ENCODE assay signal across 24 mouse cellular contexts in genomic region chr1:152140175-152140574, GRCm38 (mm10). TPM values are rescaled to one million over a fixed set of nuclear protein-coding genes. Genes with fewer than 3 reads are reported as not detected.
DNase-seq lines count a peak whose midpoint lies in the region; ATAC-seq and TF ChIP-seq lines count a peak whose summit lies in the region.
"Had no signal": no experiment of that assay in that cellular context is flagged by ENCODE, and none has a peak within 500 bp of the region (broad histone marks: within the 10 kb centered on the region; RNA-seq: fewer than 3 reads in every experiment).

No protein-coding gene starts in this region.

- no peak for TF ChIP-seq CTCF in liver, adult 2 months (IDR thresholded peaks at IDR 0.05; ENCODE audit: low read depth, low read length)

- H3K4me1 ChIP-seq in heart, embryonic 10.5 days = no peaks in the 10 kb centered on the region
- no peaks in the 10 kb centered on the region for H3K4me1 ChIP-seq in liver, adult 2 months (ENCODE audit: control insufficient read depth, insufficient read depth, low read length)
- H3K4me1 ChIP-seq: embryonic facial prominence, embryonic 13.5 days; forebrain, embryonic 12.5 days; liver, embryonic 12.5 days had no signal

- no peak for TF ChIP-seq POLR2A in liver, adult 2 months (IDR thresholded peaks at IDR 0.05; ENCODE audit: extremely low read depth, insufficient read depth, low read length)

- H3K36me3 ChIP-seq in heart, embryonic 10.5 days = 0 out of 2 replicates have a peak, but pooled peaks cover 2% of the 10 kb centered on the region
- no peaks in the 10 kb centered on the region for H3K36me3 ChIP-seq in liver, adult 2 months (ENCODE audit: control insufficient read depth, insufficient read depth, low read length)
- H3K36me3 ChIP-seq: embryonic facial prominence, embryonic 13.5 days; forebrain, embryonic 12.5 days; heart, embryonic 15.5 days; liver, embryonic 12.5 days had no signal

- H3K27ac ChIP-seq in heart, embryonic 10.5 days = no peak overlapping the region
- H3K27ac ChIP-seq in liver, adult 2 months (replicated peaks; ENCODE audit: insufficient read depth, low read depth, low read length) = no peak overlapping the region
- H3K27ac ChIP-seq: embryonic facial prominence, embryonic 13.5 days; forebrain, embryonic 12.5 days; heart, embryonic 15.5 days; hindbrain, postnatal 0 days; layer of hippocampus, adult 2 months; liver, embryonic 12.5 days had no signal

- WGBS in heart, embryonic 10.5 days = 32% methylated on average over 5 of the region's 5 CpGs
- WGBS in liver, adult 2 months = 76% methylated on average over 5 of the region's 5 CpGs

- H3K4me3 ChIP-seq in heart, embryonic 10.5 days = no peak overlapping the region
- no peak overlapping the region for H3K4me3 ChIP-seq in liver, adult 2 months (ENCODE audit: insufficient read depth, low read depth, low read length)
- H3K4me3 ChIP-seq: embryonic facial prominence, embryonic 13.5 days; erythroblast, embryonic 14.5 days; forebrain, embryonic 12.5 days; heart, embryonic 15.5 days; layer of hippocampus, adult 2 months; liver, embryonic 12.5 days had no signal

- peak; percentile 49 for DNase-seq in gastrocnemius, adult 18-20 months (ENCODE audit: low spot score)
- no peak for DNase-seq in gastrocnemius, postnatal 10 days
- DNase-seq in heart, adult 8-10 months (ENCODE audit: low spot score) = peak; percentile 67
- DNase-seq in heart, embryonic 10.5 days (ENCODE audit: low spot score) = no peak
- DNase-seq in liver, adult 2 months (ENCODE audit: extremely low read depth, low read depth, low spot score) = peak; percentile 44
- DNase-seq in liver = no peak
- no peak for DNase-seq in left cerebral cortex, adult 11 months (ENCODE audit: low spot score)
- DNase-seq: cerebellum, adult 8-10 months; cerebellum, postnatal 36 days; embryo, embryonic 11 days; lung, adult 18-20 months; lung, postnatal 10 days; thymus, adult 18-20 months; thymus, postnatal 36 days had no signal

- no peak overlapping the region for H3K9ac ChIP-seq in liver, adult 2 months (ENCODE audit: low read depth, low read length)
- H3K9ac ChIP-seq: embryonic facial prominence, embryonic 13.5 days; forebrain, embryonic 12.5 days; heart, embryonic 15.5 days; liver, embryonic 12.5 days had no signal

- 0 out of 2 replicates have a peak, but pooled peaks cover 5% of the 10 kb centered on the region for H3K9me3 ChIP-seq in heart, embryonic 10.5 days
- H3K9me3 ChIP-seq: liver, embryonic 12.5 days had no signal

- no peaks in the 10 kb centered on the region for H3K79me2 ChIP-seq in liver, adult 2 months (ENCODE audit: control insufficient read depth, insufficient read depth, low read length)

- no peak for ATAC-seq in activated CD4-positive, CD25-positive, alpha-beta regulatory T cell, adult 4 months
- ATAC-seq: CD4-positive, CD25-positive, alpha-beta regulatory T cell, adult 4 months; hindbrain, postnatal 0 days; intestine, embryonic 16.5 days; liver, embryonic 12.5 days had no signal

- H3K27me3 ChIP-seq in heart, embryonic 10.5 days (ENCODE audit: insufficient read depth, poor library complexity, severe bottlenecking) = no peaks in the 10 kb centered on the region
- H3K27me3 ChIP-seq in liver, adult 2 months (ENCODE audit: control insufficient read depth, insufficient read depth, low read length) = no peaks in the 10 kb centered on the region
- H3K27me3 ChIP-seq: embryonic facial prominence, embryonic 13.5 days; forebrain, embryonic 12.5 days; heart, embryonic 15.5 days; liver, embryonic 12.5 days had no signal

RNA-seq across cellular contexts. Expression of gene 1700025G04Rik, which starts 50.2 kb away (rescaled TPM):
- total RNA-seq in gastrocnemius, adult 18-20 months (2021) = 10 to 100 TPM; 72.9 to 79.7 TPM
- 10 to 100 TPM; 80.5 to 80.9 TPM for total RNA-seq in gastrocnemius, postnatal 10 days (2021)
- 10 to 100 TPM; 37.1 to 52.9 (median 46.2) TPM for total RNA-seq in heart, adult 8-10 months (2022)
- polyA plus RNA-seq in heart, embryonic 10.5 days (2016; fragmentation: Nextera tagmentation; extraction: Ambion mirVana) = 22.3 and 30.0 TPM in 2 replicates
- 0.81 and 1.1 TPM in 2 replicates for total RNA-seq in liver, adult 2 months (2014; rRNA removed)
- 0.30 and 0.39 TPM in 2 replicates for polyA plus RNA-seq in liver, adult 2 months (2012; rRNA removed)
- 1 to 10 TPM; 2.5 to 3.7 TPM for polyA plus RNA-seq in activated CD4-positive, CD25-positive, alpha-beta regulatory T cell, adult 4 months (2017; shearing (Covaris generic))

Comparison
In these comparisons a context has a peak if more than half of its experiments do, and no peak if none do; other contexts are left out.
1. DNase-seq: peak in gastrocnemius, adult 18-20 months (single experiment), heart, adult 8-10 months (single experiment) and liver, adult 2 months (single experiment); none in gastrocnemius, postnatal 10 days (single experiment), heart, embryonic 10.5 days (single experiment), liver (single experiment) and left cerebral cortex, adult 11 months (single experiment).
2. RNA of gene 1700025G04Rik, which starts 50.2 kb away (total RNA-seq): 80.5 to 80.9 TPM in gastrocnemius, postnatal 10 days, 72.9 to 79.7 TPM in gastrocnemius, adult 18-20 months and 37.1 to 52.9 TPM in heart, adult 8-10 months; 0.81 to 1.1 TPM in liver, adult 2 months; every median in the first group is over 10 times any median in the second.